Mouse (Mus musculus): ENCODE measurements at regions not wholly inside any gene's neighbourhood (a gene's known extent, or its start where the extent isn't known, plus 50 kb on each side); places are given as distances from the start of the nearest gene placed in this dataset.

DNA sequence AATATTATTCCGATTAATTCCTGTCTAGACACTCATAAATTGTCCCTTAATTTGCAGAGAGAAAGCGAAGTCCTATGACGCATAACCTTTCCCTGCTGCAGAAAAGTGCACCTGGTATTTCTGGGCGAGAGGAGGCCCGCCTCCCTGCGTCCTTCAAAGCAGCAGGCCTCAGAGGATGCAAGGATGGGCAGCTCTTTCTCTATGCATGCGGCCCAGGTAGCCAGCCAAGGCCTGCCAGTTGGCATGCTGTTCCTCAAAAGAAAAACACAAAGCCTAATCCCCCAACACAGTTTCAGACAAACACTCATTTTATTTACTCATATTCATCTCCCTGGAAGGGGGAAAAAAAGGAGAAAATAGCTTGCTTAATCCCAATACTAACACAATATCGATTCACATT lies 308.2 kb downstream of the Gm10295 start:
- no peak for DNase-seq

DNA sequence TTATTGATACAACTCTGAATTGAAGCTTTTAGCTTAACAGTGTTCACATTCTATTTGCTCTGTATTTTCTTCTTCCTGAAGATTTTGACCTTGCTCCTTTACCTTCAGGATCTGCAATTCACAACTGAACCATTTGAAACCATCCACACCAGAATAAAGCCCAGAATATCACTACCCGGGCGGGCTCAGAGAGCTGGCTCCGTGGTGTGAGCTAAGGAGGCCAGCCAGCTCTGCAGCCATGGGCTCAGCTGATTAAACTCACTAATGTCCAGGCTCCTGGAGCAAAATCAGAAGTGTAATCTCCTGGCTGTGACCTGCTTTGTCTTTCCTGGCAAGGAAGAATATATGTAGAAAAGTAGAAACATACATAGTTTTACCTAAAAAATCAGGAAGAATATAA lies 309.9 kb downstream of the Gm10295 start:
- no peak for DNase-seq

DNA sequence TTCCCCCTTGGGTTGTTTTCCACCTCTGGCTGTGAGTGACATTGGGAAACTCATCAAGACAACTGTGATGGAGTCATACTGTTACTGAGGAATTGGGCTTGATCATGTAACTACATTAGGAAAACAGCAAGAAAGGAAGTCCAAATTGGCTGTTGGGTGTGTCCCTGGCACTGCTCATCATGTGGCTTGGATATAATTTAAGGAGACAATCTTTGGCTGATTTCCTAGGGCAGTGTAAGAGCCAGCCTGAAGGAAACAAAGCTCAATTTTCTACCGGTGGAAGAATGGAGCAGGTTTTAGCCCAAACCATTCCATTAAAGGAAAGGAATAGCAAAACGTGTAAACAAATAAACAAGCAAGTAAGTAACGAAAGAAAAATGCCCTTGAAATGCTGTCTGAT lies 310.4 kb downstream of the Gm10295 start:
- no peak for DNase-seq

DNA sequence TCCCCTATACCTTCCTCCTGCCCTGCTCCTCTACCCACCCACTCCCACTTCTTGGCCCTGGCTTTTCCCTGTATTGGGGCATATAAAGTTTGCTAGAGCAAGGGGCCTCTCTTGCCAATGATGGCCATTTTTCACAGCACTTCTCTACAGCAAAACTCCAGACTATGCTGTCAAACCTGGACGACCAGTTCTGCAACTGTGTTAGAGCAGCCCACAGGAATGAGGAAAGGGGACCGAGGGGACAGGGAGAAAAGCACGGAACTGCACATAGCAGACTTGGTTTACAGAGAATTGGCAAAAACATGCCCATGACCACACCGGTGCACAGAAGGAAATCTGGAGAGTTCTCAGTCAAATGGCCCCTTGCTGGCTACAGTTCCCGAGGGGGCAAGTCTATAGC lies 312.7 kb downstream of the Gm10295 start:
- no peak for DNase-seq

DNA sequence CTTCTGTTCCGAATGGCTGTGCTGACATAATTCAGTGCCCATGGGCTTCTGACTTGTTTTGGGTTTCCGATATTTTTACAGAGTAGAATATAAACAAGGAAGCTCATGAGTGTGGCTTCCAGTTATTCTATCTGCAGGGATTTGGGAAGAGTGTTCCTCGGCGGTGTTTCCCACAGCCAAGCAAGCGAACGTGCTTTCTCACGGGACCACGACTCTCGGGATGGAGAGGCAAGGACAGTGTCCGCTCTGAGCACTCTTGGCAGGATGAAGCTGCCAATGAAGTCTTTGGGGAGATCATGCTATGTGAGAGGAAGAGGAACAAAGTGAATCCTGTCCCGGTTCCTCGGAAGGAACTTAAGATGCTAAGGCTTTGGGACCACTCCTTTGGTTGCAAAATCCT lies 318.2 kb downstream of the Gm10295 start:
- no peak for DNase-seq

DNA sequence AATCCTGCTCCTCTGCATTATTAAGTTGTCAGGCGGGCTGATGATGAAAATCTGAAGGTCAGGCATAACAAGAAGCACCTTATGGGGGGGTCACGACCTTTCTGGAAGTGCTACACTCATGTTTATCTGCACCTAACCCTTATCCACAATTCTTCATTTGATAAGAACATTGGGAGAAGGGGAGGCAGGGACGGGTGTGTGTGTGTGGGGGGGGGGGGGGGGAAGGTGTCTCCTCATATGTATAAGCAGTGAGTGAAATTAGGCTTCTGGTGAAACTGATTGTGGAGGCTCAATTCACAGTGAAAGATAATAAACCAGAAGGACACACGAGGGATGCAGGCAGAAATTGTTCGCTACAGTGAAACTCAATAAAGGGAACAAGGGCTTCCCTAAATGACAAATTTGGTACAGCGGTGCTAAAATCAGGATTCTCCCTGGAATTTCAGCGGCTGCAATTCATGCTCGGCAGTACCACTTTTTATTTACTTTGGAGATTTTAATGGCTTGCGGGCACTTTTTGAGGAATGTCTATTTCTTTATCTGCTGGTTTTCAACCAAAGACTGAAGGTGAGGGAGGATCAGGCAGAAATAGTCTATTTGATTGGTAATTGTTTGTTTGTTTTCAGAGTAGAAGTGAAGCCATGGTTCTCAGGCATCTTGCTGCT lies 327.2 kb downstream of the Gm10295 start:
- DNase-seq = no peak

DNA sequence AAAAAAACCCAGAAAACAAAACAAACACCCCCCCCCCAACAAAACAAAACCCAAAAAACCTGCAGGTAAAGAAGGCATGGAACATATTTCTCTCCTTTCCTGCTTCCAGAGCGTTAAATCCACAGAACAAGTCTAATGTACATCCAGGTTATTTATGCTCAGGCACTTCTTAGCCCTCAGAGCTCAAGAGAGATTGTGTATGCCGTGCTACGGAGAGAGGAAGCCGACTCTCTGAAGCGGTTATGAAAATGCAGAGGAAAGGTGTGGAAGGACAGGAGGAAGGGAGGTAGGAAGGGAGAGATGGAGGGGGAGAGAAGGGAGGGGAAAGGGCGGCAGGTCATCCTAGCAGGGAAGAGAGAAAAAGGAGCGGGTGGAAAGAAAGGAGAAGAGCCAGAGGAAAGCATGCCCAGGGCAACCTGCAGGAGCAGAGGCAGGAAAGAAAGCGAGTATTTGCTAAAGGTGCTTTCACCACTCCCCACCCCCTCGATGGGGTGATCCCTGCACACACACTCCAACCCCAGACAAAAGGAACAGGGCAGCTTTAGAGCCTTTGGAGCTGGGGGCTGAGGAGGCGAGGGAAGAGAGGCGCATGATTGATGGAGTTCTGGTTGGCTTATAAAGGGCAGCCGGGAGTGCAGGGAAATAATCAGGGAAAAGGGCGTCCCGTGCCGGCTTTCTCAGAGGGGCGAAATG lies 327.9 kb downstream of the Gm10295 start:
- DNase-seq = no peak
